Mouse (Mus musculus): ENCODE results near the gene Pou3f4. TPM values are rescaled to one million over a fixed set of nuclear protein-coding genes. Genes with fewer than 3 reads are reported as not detected.
"Not testable (repeated sequence)": the region's sequence is repeated elsewhere in the genome, so short reads cannot be mapped to it uniquely, and the experiment has no call there.

Pou3f4 gene
- polyA plus RNA-seq (2012) = not detected in 2 replicates

- Histone ChIP-seq H3K9me3 (ENCODE audit: control insufficient read depth, low read length) (peaks cover 9% of the 10 kb centered on the region; the same call in 1 of the 2 replicates), H3K4me3 (replicated peaks) (no peak within 1 kb of the TSS), H3K4me1 (ENCODE audit: control insufficient read depth) (no peaks in the 10 kb centered on the region), H3K27me3 (ENCODE audit: control insufficient read depth) (peaks cover 42% of the 10 kb centered on the region), H3K36me3 (ENCODE audit: control insufficient read depth) (no peaks in the 10 kb centered on the region)
- TF ChIP-seq GATA1 (IDR thresholded peaks at IDR 0.05; ENCODE audit: low read length) (no peak), TAL1 (IDR thresholded peaks at IDR 0.05; ENCODE audit: low read length) (no peak)
These were observed at the start of gene Pou3f4 for GRCm38 (mm10) chrX:110814151-110814571. Gene Pou3f4 (plus strand): TSS chrX:110814280.

- Histone ChIP-seq H3K27me3 (ENCODE audit: control insufficient read depth) (no peaks in the 10 kb centered on the region), H3K9me3 (ENCODE audit: control insufficient read depth, low read length) (no peaks in the 10 kb centered on the region), H3K36me3 (ENCODE audit: control insufficient read depth) (no peaks in the 10 kb centered on the region), H3K4me1 (ENCODE audit: control insufficient read depth) (no peaks in the 10 kb centered on the region), H3K4me3 (replicated peaks) (no peak overlapping the region)
- no peak for TF ChIP-seq TAL1 (IDR thresholded peaks at IDR 0.05; ENCODE audit: low read length)
- TF ChIP-seq GATA1 (IDR thresholded peaks at IDR 0.05; ENCODE audit: low read length) = no peak
These were observed 48.1 kb upstream of the Pou3f4 start for GRCm38 (mm10) chrX:110765939-110766338.

- H3K4me1 ChIP-seq (ENCODE audit: control insufficient read depth); H3K27me3 ChIP-seq (ENCODE audit: control insufficient read depth); H3K4me3 ChIP-seq (replicated peaks); H3K9me3 ChIP-seq (ENCODE audit: control insufficient read depth, low read length); H3K36me3 ChIP-seq (ENCODE audit: control insufficient read depth): not testable (repeated sequence)
These were observed 39.3 kb upstream of the Pou3f4 start for GRCm38 (mm10) chrX:110774807-110775206.

- Histone ChIP-seq H3K4me1 (ENCODE audit: control insufficient read depth) (no peaks in the 10 kb centered on the region), H3K9me3 (ENCODE audit: control insufficient read depth, low read length) (no peaks in the 10 kb centered on the region)
These were observed 11.6 kb upstream of the Pou3f4 start for GRCm38 (mm10) chrX:110802502-110802901.

GRCm38 (mm10) chrX:110810001-110810578 lies 4.0 kb upstream of the Pou3f4 start:
- H3K27me3 ChIP-seq (ENCODE audit: control insufficient read depth) = peaks cover 22% of the 10 kb centered on the region
- H3K9me3 ChIP-seq (ENCODE audit: control insufficient read depth, low read length) = peaks cover 9% of the 10 kb centered on the region; the same call in 1 of the 2 replicates
- TF ChIP-seq TAL1 (IDR thresholded peaks at IDR 0.05; ENCODE audit: low read length) (no peak), GATA1 (IDR thresholded peaks at IDR 0.05; ENCODE audit: low read length) (no peak)
- no peak overlapping the region for H3K4me3 ChIP-seq (replicated peaks)
- no peaks in the 10 kb centered on the region for H3K36me3 ChIP-seq (ENCODE audit: control insufficient read depth)
- H3K4me1 ChIP-seq (ENCODE audit: control insufficient read depth) = no peaks in the 10 kb centered on the region

More at GRCm38 (mm10) chrX:110802502-110802901, 11.6 kb upstream of the Pou3f4 start:
- Histone ChIP-seq H3K4me3 (replicated peaks) (no peak overlapping the region), H3K27me3 (ENCODE audit: control insufficient read depth) (no peaks in the 10 kb centered on the region), H3K36me3 (ENCODE audit: control insufficient read depth) (no peaks in the 10 kb centered on the region)
- TF ChIP-seq GATA1 (IDR thresholded peaks at IDR 0.05; ENCODE audit: low read length) = no peak
- TF ChIP-seq TAL1 (IDR thresholded peaks at IDR 0.05; ENCODE audit: low read length) = no peak

- H3K36me3 ChIP-seq (ENCODE audit: control insufficient read depth) = no peaks in the 10 kb centered on the region
- H3K4me3 ChIP-seq (replicated peaks) = no peak overlapping the region
- TF ChIP-seq TAL1 (IDR thresholded peaks at IDR 0.05; ENCODE audit: low read length) (no peak), GATA1 (IDR thresholded peaks at IDR 0.05; ENCODE audit: low read length) (no peak)
- H3K9me3 ChIP-seq (ENCODE audit: control insufficient read depth, low read length) = peaks cover 9% of the 10 kb centered on the region; the same call in 1 of the 2 replicates
- peaks cover 28% of the 10 kb centered on the region for H3K27me3 ChIP-seq (ENCODE audit: control insufficient read depth)
- H3K4me1 ChIP-seq (ENCODE audit: control insufficient read depth) = no peaks in the 10 kb centered on the region
These were observed 3.1 kb upstream of the Pou3f4 start for GRCm38 (mm10) chrX:110810753-110811506.

- no peaks in the 10 kb centered on the region for H3K4me1 ChIP-seq (ENCODE audit: control insufficient read depth)
- TF ChIP-seq TAL1 (IDR thresholded peaks at IDR 0.05; ENCODE audit: low read length) (no peak), GATA1 (IDR thresholded peaks at IDR 0.05; ENCODE audit: low read length) (no peak)
- H3K36me3 ChIP-seq (ENCODE audit: control insufficient read depth) = no peaks in the 10 kb centered on the region
- H3K4me3 ChIP-seq (replicated peaks) = no peak overlapping the region
- H3K9me3 ChIP-seq (ENCODE audit: control insufficient read depth, low read length) = peaks cover 9% of the 10 kb centered on the region; the same call in 1 of the 2 replicates
- peaks cover 39% of the 10 kb centered on the region for H3K27me3 ChIP-seq (ENCODE audit: control insufficient read depth)
These were observed 2.0 kb upstream of the Pou3f4 start for GRCm38 (mm10) chrX:110812071-110812470.

- TF ChIP-seq TAL1 (IDR thresholded peaks at IDR 0.05; ENCODE audit: low read length) (no peak), GATA1 (IDR thresholded peaks at IDR 0.05; ENCODE audit: low read length) (no peak)
- H3K27me3 ChIP-seq (ENCODE audit: control insufficient read depth) = peaks cover 42% of the 10 kb centered on the region
- H3K36me3 ChIP-seq (ENCODE audit: control insufficient read depth) = no peaks in the 10 kb centered on the region
- H3K4me3 ChIP-seq (replicated peaks) = no peak overlapping the region
- peaks cover 9% of the 10 kb centered on the region; the same call in 1 of the 2 replicates for H3K9me3 ChIP-seq (ENCODE audit: control insufficient read depth, low read length)
- no peaks in the 10 kb centered on the region for H3K4me1 ChIP-seq (ENCODE audit: control insufficient read depth)
These were observed 679 bp upstream of the Pou3f4 start for GRCm38 (mm10) chrX:110813401-110813800.
